Mouse (Mus musculus) intestine, embryonic 16.5 days (tissue): Measurements from ENCODE around the gene Gm26558. TPM values are rescaled to one million over a fixed set of nuclear protein-coding genes. Genes with fewer than 3 reads are reported as not detected.

ENCODE experiments used
- ATAC-seq: fragments of 200-750 bp; cut with Nextera tagmentation; 2 replicates; pipeline ENCODE4 v1.8.0; 2017; ENCODE audit warnings: moderate TSS enrichment, moderate library complexity
- H3K27ac ChIP-seq: fragments of 300-500 bp; sonication (generic); 2 replicates; pipeline ENCODE4 v1.5.1; 2014; ENCODE audit warnings: mild to moderate bottlenecking, low read length
- H3K27me3 ChIP-seq: fragments of 300-500 bp; sonication (generic); replicated peaks from 2 replicates; pipeline ENCODE4 v1.6.1; 2014; ENCODE audit warnings: low read length, control low read depth, mixed read lengths; ENCODE audit not compliant: control insufficient read depth, insufficient read depth
- H3K36me3 ChIP-seq: fragments of 300-500 bp; sonication (generic); 2 replicates; pipeline ENCODE4 v1.6.1; 2014; ENCODE audit warnings: low read length, control low read depth; ENCODE audit not compliant: control insufficient read depth, insufficient read depth
- H3K4me1 ChIP-seq: fragments of 300-500 bp; sonication (generic); 2 replicates; pipeline ENCODE4 v1.6.1; 2014; ENCODE audit warnings: low read length, control low read depth, mixed read lengths; ENCODE audit not compliant: control insufficient read depth, insufficient read depth
- H3K4me2 ChIP-seq: fragments of 300-500 bp; sonication (generic); 2 replicates; pipeline ENCODE4 v1.6.1; 2014; ENCODE audit warnings: low read depth, low read length, control low read depth
- H3K4me3 ChIP-seq: fragments of 300-500 bp; sonication (generic); 2 replicates; pipeline ENCODE4 v1.5.1; 2014; ENCODE audit warnings: mild to moderate bottlenecking, low read length
- H3K9ac ChIP-seq: fragments of 300-500 bp; sonication (generic); 2 replicates; pipeline ENCODE4 v1.6.1; 2014; ENCODE audit warnings: low read depth, low read length
- H3K9me3 ChIP-seq: fragments of 300-500 bp; sonication (generic); 2 replicates; pipeline ENCODE4 v1.6.1; 2016; ENCODE audit warnings: low read length, control low read depth; ENCODE audit not compliant: control insufficient read depth
- WGBS: fragments of 180-500 bp; shearing (Covaris S2); extraction: QIAGEN DNeasy Blood & Tissue Kit; methylation state at CpG from one replicate; pipeline ENCODE4 v1.1.7; 2014; 5-methylcytosine and 5-hydroxymethylcytosine counted together
- polyA plus RNA-seq: library from polyadenylated mRNA; unstranded; fragments of >200 nt; fragmentation: Nextera tagmentation; extraction: Ambion mirVana; gene quantifications from 2 replicates; pipeline ENCODE4 v1.2.1, GENCODE M21; 2015

The Gm26558 gene
- polyA plus RNA-seq, 1 experiment from 2014 or later = 2.5 TPM

- H3K9ac ChIP-seq = no peak overlapping the region
- H3K36me3 ChIP-seq = no peaks in the 10 kb centered on the region
- H3K4me3 ChIP-seq = no peak overlapping the region
- no peak overlapping the region for H3K27ac ChIP-seq
- H3K4me1 ChIP-seq = no peaks in the 10 kb centered on the region; the same call in 1 of the 2 replicates
- no peak overlapping the region for H3K4me2 ChIP-seq
- H3K27me3 ChIP-seq = no peaks in the 10 kb centered on the region
- ATAC-seq = no peak
- WGBS = 88% methylated on average over 1 of the region's 1 CpGs
- H3K9me3 ChIP-seq = no peaks in the 10 kb centered on the region; the same call in 1 of the 2 replicates
These were observed 29.5 kb downstream of the Gm26558 start for GRCm38 (mm10) chr2:70632412-70632811.

DNA sequence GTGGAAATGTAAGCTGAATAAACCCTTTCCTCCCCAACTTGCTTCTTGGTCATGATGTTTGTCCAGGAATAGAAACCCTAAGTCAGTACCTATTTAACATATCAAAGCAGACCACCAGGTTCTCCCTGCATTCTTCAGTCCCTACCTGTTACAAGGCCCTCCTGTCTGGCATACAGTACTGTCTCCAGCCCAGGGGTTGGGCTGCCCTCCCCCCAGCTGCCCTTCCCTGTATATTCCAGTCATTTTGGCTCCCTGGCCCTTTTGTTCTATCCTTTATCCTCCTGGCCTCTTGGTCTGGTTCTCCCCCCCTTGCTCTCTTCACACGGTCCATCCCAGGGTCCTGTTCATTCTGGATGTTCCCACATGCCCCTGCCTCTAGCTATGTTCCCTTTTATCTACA is 30.6 kb downstream of the Gm26558 start:
- no peak overlapping the region for H3K4me3 ChIP-seq
- H3K9ac ChIP-seq = no peak overlapping the region
- H3K27me3 ChIP-seq = no peaks in the 10 kb centered on the region
- no peaks in the 10 kb centered on the region; the same call in 1 of the 2 replicates for H3K4me1 ChIP-seq
- ATAC-seq = no peak
- H3K27ac ChIP-seq = no peak overlapping the region
- H3K9me3 ChIP-seq = no peaks in the 10 kb centered on the region; the same call in 1 of the 2 replicates
- H3K4me2 ChIP-seq = no peak overlapping the region
- WGBS = 81% methylated on average over 1 of the region's 1 CpGs
- H3K36me3 ChIP-seq = no peaks in the 10 kb centered on the region

- 67% methylated on average over 3 of the region's 3 CpGs for WGBS
- H3K4me2 ChIP-seq = no peak overlapping the region
- no peaks in the 10 kb centered on the region; the same call in 1 of the 2 replicates for H3K4me1 ChIP-seq
- H3K36me3 ChIP-seq = no peaks in the 10 kb centered on the region
- no peaks in the 10 kb centered on the region; the same call in 1 of the 2 replicates for H3K9me3 ChIP-seq
- no peak overlapping the region for H3K27ac ChIP-seq
- ATAC-seq = no peak
- no peaks in the 10 kb centered on the region for H3K27me3 ChIP-seq
- no peak overlapping the region for H3K4me3 ChIP-seq
- H3K9ac ChIP-seq = no peak overlapping the region
These were observed 32.0 kb downstream of the Gm26558 start for GRCm38 (mm10) chr2:70629921-70630320.

GRCm38 (mm10) chr2:70629339-70629761 is 32.6 kb downstream of the Gm26558 start:
- ATAC-seq = peak; percentile 70
- WGBS = 17% methylated on average over 10 of the region's 10 CpGs
- Histone ChIP-seq H3K36me3 (no peaks in the 10 kb centered on the region), H3K4me2 (peak overlapping the region; percentile 35; the same call in 1 of the 2 replicates), H3K4me1 (no peaks in the 10 kb centered on the region; the same call in 1 of the 2 replicates), H3K9me3 (no peaks in the 10 kb centered on the region; the same call in 1 of the 2 replicates), H3K27ac (no peak overlapping the region), H3K27me3 (no peaks in the 10 kb centered on the region), H3K9ac (0 out of 2 replicates have a peak overlapping the region, but pooled peaks have one; percentile 8), H3K4me3 (peak overlapping the region; percentile 12; the same call in 1 of the 2 replicates)

GRCm38 (mm10) chr2:70628397-70628796 is 33.5 kb downstream of the Gm26558 start:
- WGBS = 87% methylated on average over 12 of the region's 12 CpGs
- H3K9ac ChIP-seq = no peak overlapping the region
- H3K36me3 ChIP-seq = no peaks in the 10 kb centered on the region
- no peak for ATAC-seq
- no peak overlapping the region for H3K27ac ChIP-seq
- no peak overlapping the region for H3K4me3 ChIP-seq
- no peaks in the 10 kb centered on the region; the same call in 1 of the 2 replicates for H3K4me1 ChIP-seq
- no peak overlapping the region for H3K4me2 ChIP-seq
- H3K9me3 ChIP-seq = no peaks in the 10 kb centered on the region; the same call in 1 of the 2 replicates
- no peaks in the 10 kb centered on the region for H3K27me3 ChIP-seq

DNA sequence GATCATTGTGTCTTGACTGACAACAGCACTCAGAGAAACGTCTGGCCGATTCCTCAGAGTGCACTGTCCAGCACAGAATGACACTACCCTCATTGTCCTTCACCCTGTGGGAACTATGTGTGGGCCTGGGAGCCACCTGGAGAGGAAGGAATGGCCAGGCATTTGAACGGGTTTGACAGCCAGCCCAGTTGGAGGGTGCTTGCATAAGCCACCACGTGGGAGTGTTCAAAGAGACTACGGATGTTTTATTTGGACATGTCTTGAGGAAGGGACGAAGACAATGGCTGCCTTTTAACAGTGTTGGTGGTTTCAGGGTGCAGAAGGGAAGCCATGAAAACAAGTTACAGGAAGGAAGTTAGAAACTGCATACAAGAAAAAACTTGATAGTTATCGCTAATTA is 36.1 kb downstream of the Gm26558 start:
- Histone ChIP-seq H3K4me3 (no peak overlapping the region), H3K27me3 (no peaks in the 10 kb centered on the region), H3K4me2 (no peak overlapping the region), H3K36me3 (no peaks in the 10 kb centered on the region), H3K27ac (no peak overlapping the region), H3K9me3 (no peaks in the 10 kb centered on the region; the same call in 1 of the 2 replicates), H3K4me1 (no peaks in the 10 kb centered on the region; the same call in 1 of the 2 replicates), H3K9ac (no peak overlapping the region)
- no peak for ATAC-seq
- 64% methylated on average over 7 of the region's 7 CpGs for WGBS

DNA sequence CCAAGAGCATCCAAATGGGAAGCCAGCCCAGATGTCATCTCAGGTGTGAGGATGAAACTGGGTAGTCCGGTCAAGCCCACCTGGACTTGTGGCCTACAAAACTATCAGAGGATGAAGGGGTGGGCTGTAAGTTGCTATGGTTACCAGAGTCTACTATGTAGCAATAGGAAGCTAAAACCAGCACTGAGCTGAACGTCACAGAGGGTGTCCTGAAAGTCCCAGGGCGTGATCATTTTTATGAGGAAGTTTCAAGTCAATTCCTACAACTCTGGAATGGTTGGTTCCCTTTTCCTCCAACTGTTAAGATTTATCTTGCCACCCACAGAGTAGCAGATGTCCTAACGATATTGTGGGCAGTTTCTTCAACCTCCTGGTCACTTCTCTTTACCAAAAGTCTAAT is 39.7 kb downstream of the Gm26558 start:
- 67% methylated on average over 4 of the region's 4 CpGs for WGBS
- ATAC-seq = no peak
- H3K27me3 ChIP-seq = no peaks in the 10 kb centered on the region

DNA sequence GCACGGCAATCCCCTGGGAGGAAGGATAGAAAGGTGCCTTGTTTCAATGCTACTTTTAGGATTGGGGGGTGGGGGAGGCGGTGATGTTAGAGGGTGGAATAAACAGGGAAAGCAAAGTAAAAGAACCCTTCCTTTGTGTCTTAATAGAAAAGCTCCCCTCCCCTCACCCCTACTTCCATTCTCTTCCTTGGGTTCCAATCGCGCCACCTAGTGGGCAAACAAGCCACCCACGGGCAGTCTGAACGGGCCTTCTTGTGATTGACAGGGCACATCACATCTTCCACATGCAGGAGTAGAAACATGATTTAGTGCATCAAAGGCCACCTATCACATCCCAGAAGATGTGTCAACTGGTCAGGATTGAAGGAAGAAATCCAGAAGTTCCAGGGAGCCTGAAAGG is 41.7 kb downstream of the Gm26558 start:
- no peak overlapping the region for H3K9ac ChIP-seq
- WGBS = 31% methylated on average over 6 of the region's 6 CpGs
- no peak overlapping the region for H3K4me2 ChIP-seq
- no peak for ATAC-seq
- no peaks in the 10 kb centered on the region for H3K27me3 ChIP-seq
- H3K27ac ChIP-seq = no peak overlapping the region
- H3K36me3 ChIP-seq = no peaks in the 10 kb centered on the region
- H3K9me3 ChIP-seq = no peaks in the 10 kb centered on the region
- H3K4me3 ChIP-seq = no peak overlapping the region
- H3K4me1 ChIP-seq = no peaks in the 10 kb centered on the region

More for the DNA sequence above, 39.7 kb downstream of the Gm26558 start:
- H3K4me1 ChIP-seq = no peaks in the 10 kb centered on the region
- H3K9ac ChIP-seq = no peak overlapping the region
- no peak overlapping the region for H3K27ac ChIP-seq
- no peaks in the 10 kb centered on the region for H3K9me3 ChIP-seq
- no peaks in the 10 kb centered on the region for H3K36me3 ChIP-seq
- no peak overlapping the region for H3K4me3 ChIP-seq
- no peak overlapping the region for H3K4me2 ChIP-seq

DNA sequence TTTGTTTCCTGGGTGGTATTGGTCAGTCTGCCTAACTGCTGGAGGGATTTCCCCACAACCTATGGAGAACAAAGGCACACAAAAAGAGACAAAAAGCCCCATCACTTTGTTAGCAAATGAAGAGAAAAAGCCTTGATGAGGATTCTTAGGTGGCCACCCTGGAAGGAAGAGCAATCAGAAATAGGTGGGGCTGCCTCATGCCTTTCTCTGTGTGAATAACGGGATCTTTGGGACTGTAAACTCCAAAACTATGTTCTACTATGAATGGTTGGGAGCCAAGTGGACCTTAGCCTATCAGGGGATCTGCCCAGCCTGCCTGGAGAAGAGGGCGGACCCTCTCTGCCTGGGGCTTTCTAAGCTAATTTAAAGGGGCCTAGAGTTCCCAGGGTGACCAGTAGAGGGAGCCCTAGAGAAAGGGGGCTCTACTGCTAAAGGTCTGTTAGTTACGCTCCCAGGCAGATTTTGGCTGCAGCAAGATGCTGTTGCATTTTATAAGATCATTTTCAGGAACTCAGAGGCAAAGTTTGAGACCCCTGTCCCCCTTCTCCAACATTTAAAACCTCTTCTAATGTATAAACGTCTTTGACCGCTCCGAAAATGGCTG is 42.6 kb downstream of the Gm26558 start:
- H3K4me2 ChIP-seq = no peak overlapping the region
- no peaks in the 10 kb centered on the region for H3K4me1 ChIP-seq
- H3K9ac ChIP-seq = no peak overlapping the region
- H3K27ac ChIP-seq = no peak overlapping the region
- no peaks in the 10 kb centered on the region for H3K36me3 ChIP-seq
- H3K27me3 ChIP-seq = no peaks in the 10 kb centered on the region
- no peak overlapping the region for H3K4me3 ChIP-seq
- no peak for ATAC-seq
- H3K9me3 ChIP-seq = no peaks in the 10 kb centered on the region
- 92% methylated on average over 6 of the region's 6 CpGs for WGBS
